Mouse (Mus musculus) neutrophil, adult 5-6 weeks (primary cell): ENCODE measurements around the gene Safb2. TPM values are rescaled to one million over a fixed set of nuclear protein-coding genes. Genes with fewer than 3 reads are reported as not detected.
"Not testable (repeated sequence)": the region's sequence is repeated elsewhere in the genome, so short reads cannot be mapped to it uniquely, and the experiment has no call there.

Source experiments
- ATAC-seq: fragments of 151-379, 151-347 bp; 2 replicates; pipeline ENCODE4 v1.8.0; 2017; ENCODE audit warnings: mild to moderate bottlenecking, moderate TSS enrichment; ENCODE audit not compliant: insufficient number of reproducible peaks, poor library complexity, low FRiP score, severe bottlenecking; ENCODE audit errors: extremely low read depth
- total RNA-seq: library from RNA; stranded (forward); fragments of 200-1000 nt; gene quantifications from 2 replicates; pipeline ENCODE4 v1.2.3, GENCODE M21; 2017

The Safb2 gene
- total RNA-seq: 329 and 358 TPM in 2 replicates

DNA sequence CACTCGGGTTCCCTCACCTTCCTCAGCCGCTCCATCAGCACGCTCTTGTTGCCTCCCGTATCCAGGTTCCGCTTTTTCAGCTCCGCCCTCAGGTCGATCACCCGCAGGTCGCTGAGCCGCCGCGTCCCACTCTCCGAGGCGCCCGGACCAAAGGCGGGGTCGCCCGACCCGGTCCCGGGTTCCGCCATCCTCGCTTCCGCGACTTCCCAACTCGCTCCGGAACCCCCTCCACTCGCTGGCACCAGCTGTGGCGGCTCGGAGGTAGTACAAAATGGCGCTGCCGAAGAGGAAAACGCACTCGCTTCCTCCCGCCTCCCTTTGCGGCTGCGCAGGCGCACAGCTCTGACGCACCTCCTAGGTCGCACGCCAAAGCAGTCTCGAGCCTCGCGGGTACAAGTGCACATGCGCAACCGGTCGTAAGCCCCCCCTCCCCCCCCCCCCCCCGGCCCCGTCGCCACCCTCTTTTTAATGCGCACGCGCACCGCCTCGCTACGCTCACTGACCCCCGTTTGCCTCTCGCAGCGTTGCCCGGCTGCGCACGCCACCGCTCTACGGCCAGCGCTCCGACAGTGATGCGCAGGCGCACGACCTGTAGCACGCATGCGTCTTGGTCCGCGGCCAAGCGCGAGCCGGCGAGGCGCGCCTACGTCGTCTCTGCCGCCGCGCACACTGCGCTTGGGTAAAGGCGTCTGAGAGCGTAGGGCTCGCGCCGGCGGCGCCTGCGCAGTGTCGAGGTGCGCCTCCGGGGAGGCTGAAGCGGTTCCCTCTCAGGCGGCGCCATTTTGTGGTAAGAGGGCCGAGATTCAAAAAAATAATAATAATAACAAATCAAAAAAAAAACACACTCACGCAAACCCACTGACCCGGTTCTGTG lies at the start of gene Safb2, which contains the start of gene Safb:
TSS of gene Safb2 (minus strand) at position 329 of the 874 bp plus-strand sequence.
TSS of gene Safb (plus strand) at position 569 of the 874 bp plus-strand sequence.
- peak; percentile 71 for ATAC-seq

- peak; percentile 55; the same call in 1 of the 2 replicates for ATAC-seq
These were observed 49.6 kb upstream of the Safb2 start for GRCm38 (mm10) chr17:56634023-56634422.

- no peak for ATAC-seq
These were observed 47.4 kb upstream of the Safb2 start for GRCm38 (mm10) chr17:56631807-56632206.

DNA sequence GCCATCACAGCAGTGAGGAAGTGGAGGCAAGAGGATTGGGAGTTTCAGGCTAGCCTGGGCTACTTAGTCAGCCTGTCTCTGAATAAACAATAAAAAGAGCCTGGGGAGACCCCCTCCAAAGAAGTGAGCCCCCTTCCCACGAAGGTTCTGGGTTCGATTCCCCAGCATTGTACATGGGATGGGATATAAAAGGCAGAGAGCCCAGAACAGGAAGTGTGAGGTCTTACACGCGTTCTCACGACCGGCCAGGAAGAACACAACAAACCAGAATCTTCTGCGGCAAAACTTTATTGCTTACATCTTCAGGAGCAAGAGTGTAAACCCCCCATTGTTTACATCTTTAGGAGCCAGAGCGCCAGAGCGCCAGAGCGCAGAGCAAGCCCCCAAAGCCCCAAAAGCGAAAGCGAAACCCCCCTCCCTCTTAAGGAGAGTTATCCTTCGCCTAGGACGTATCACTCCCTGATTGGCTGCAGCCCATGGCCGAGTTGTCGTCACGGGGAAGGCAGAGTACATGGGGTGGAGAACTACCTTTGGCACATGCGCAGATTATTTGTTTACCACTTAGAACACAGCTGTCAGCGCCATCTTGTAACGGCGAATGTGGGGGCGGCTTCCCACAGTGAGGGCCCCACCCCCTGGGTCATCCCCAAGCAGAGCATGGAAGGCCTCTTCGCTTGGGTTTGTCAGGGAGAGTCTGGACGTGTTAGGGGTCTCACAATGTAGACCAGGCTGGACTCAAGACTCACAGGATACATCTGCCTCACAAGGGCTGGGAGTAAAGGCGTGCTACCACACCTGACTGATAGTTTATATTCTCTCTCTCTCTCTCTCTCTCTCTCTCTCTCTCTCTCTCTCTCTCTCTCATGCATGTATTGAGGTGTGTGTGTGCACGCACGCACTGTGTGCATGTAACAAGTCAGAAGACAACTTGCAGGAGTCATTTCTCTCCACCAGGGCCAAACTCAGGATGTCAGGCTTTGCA lies 45.7 kb upstream of the Safb2 start:
- ATAC-seq: not testable (repeated sequence)

DNA sequence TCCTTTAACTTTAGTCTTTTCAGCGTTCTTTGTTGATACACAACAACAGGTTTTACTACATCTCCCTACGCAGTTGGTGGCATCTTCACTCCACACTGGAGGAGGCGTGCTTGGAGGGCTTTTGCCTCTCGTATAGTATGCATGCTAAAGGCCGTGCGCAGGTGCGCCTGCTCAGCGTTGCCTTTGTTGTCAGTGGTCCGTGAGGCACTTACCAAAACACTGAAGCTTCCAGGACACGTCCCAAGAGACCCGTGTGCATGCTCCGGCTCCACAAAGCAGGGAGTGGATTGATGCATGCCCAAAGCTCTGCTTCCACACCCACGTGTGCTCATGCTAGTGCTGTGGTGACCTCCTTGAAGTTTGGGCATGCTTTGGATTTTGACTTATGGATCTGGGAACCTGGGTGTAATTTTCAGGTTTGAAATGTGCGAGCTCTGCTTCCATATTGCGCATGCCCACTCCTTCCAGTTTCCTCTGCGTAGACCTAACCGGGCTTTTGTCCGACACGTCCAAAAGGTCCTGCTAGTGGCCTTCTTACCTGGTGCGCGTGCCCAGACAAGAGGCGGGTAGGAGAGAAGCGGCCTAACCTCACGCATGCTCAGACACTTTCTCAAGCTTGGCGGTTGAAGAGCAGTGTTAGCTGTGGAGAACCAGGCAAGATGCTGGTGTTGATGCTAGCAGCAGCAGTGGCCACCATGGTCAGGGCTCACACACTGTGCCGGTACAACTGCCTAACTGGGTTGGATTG lies 43.3 kb upstream of the Safb2 start, which contains the start of gene Catsperd:
TSS of gene Catsperd (plus strand) at position 614 of the 748 bp plus-strand sequence.
- ATAC-seq: no peak

- peak; percentile 95 for ATAC-seq
These were observed 42.5 kb upstream of the Safb2 start, which contains the start of gene Lonp1 for GRCm38 (mm10) chr17:56626754-56627470. Lonp1 (minus strand) TSS chr17:56626887.

DNA sequence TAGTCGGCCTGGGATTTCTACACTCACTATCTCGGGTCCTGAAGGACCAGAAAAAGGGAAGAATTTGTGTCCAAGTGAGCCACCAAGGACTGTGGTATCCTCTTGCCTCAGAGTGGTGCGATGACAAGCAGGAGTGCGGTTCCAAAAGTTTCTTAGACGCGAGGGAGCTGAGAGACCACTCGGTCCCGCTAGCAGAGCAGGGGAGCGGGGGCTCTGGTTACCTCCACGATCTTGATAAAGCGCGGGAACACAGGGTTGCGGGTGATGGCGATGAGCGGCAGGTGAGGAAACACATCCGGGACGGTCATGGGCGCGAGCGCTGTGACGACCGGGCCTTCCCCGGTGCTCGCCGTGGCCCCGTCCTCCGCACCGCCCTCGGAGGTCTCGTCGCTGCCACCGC lies 41.9 kb upstream of the Safb2 start:
- ATAC-seq: no peak

- ATAC-seq: no peak
These were observed 41.1 kb upstream of the Safb2 start for GRCm38 (mm10) chr17:56625495-56625894.

GRCm38 (mm10) chr17:56617628-56618027 lies 33.2 kb upstream of the Safb2 start:
- ATAC-seq: no peak

GRCm38 (mm10) chr17:56616725-56617124 lies 32.3 kb upstream of the Safb2 start:
- no peak for ATAC-seq

GRCm38 (mm10) chr17:56615792-56616191 lies 31.4 kb upstream of the Safb2 start:
- no peak for ATAC-seq

GRCm38 (mm10) chr17:56615136-56615784 lies 30.9 kb upstream of the Safb2 start:
- ATAC-seq: no peak

- ATAC-seq: no peak
These were observed 30.2 kb upstream of the Safb2 start for GRCm38 (mm10) chr17:56614391-56615135.

DNA sequence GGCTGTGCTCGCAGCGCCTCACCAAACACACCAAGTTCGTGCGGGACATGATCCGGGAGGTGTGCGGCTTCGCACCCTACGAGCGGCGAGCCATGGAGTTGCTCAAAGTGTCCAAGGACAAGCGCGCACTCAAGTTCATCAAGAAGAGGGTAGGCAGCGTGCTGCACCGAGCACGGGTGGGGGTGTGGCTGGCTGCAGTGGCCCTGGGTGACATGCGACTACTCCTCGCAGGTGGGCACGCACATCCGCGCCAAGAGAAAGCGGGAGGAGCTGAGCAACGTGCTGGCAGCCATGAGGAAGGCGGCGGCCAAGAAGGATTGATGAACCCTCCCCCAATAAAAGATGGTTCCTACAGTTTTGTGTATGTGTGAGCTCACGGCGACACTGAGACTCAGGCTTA lies 29.5 kb upstream of the Safb2 start:
- not testable (repeated sequence) for ATAC-seq

DNA sequence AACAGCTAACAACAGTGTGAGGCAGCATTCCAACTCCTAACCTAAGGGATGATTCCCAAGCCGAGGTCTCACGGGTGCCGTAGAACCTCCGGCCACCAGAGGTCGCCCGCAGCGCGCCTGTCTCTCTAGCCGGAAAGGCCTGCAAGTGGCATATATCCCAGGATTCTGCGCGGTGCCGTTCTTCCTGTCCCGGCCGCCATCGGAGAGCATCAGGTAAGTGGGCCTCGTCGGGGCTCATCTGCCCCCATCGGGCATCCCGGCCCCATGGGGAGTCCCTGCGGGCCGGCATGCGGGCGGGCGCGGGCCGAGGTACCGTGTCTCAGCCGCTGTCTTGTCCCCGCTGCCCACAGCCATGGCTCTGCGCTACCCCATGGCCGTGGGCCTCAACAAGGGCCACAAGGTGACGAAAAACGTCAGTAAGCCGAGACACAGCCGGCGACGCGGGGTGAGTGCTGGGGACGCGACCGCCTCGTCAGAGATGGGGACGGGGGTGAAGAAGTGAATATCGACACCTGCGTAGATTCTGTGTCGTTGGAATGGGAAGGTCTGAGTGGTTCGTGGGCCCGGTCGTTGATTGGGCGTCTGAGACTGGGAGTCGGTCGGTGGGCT lies 29.0 kb upstream of the Safb2 start, which contains the start of gene Rpl36:
TSS of gene Rpl36 (plus strand) at position 181 of the 609 bp plus-strand sequence.
- peak; percentile 69 for ATAC-seq

- not testable (repeated sequence) for ATAC-seq
These were observed 28.2 kb upstream of the Safb2 start for GRCm38 (mm10) chr17:56612565-56612939.
